Mouse (Mus musculus): Measurements from ENCODE around the gene Drd1. TPM values are rescaled to one million over a fixed set of nuclear protein-coding genes. Genes with fewer than 3 reads are reported as not detected.

Drd1 gene
- total RNA-seq, 2 experiments from 2014 or later = 4.2 to 10.4 TPM

Other genes with a start within 250 kb of the Drd1 start
- 10 to 100 TPM; 45.1 to 47.3 TPM for gene Sfxn1, start 16.2 kb upstream of the Drd1 start, total RNA-seq (2021)
- gene Hrh2, start 136.4 kb upstream of the Drd1 start, total RNA-seq (2021) = 1 to 10 TPM; 6.9 to 7.8 TPM

Measured in layer of hippocampus, adult 18-20 months (tissue).